Mouse (Mus musculus) midbrain, embryonic 14.5 days (tissue): ENCODE measurements at regions not wholly inside any gene's neighbourhood (a gene's known extent, or its start where the extent isn't known, plus 50 kb on each side); places are given as distances from the start of the nearest gene placed in this dataset.

ENCODE experiments used
- ATAC-seq: fragments of 200-750 bp; cut with Nextera tagmentation; 2 replicates; pipeline ENCODE4 v1.8.0; 2017; ENCODE audit warnings: moderate number of reproducible peaks, moderate library complexity; ENCODE audit not compliant: low FRiP score, low TSS enrichment
- DNase-seq: peaks from one replicate; pipeline ENCODE4 v3.0.0-alpha.2; 2015
- H3K27ac ChIP-seq: fragments of 300-500 bp; sonication (generic); replicated peaks from 2 replicates; pipeline ENCODE4 v1.5.1; 2014; ENCODE audit warnings: mild to moderate bottlenecking, low read depth, low read length, moderate library complexity
- H3K27me3 ChIP-seq: fragments of 300-500 bp; sonication (generic); 2 replicates; pipeline ENCODE4 v1.6.1; 2014; ENCODE audit warnings: low read length, control low read depth, mixed read lengths; ENCODE audit not compliant: control insufficient read depth, insufficient read depth
- H3K36me3 ChIP-seq: fragments of 300-500 bp; sonication (generic); 2 replicates; pipeline ENCODE4 v1.6.1; 2014; ENCODE audit warnings: low read length, control low read depth; ENCODE audit not compliant: control insufficient read depth, insufficient read depth
- H3K4me1 ChIP-seq: fragments of 300-500 bp; sonication (generic); 2 replicates; pipeline ENCODE4 v1.6.1; 2014; ENCODE audit warnings: mild to moderate bottlenecking, antibody characterized with exemption, low read length, control low read depth; ENCODE audit not compliant: control insufficient read depth, insufficient read depth
- H3K4me2 ChIP-seq: fragments of 300-500 bp; sonication (generic); 2 replicates; pipeline ENCODE4 v1.6.1; 2014; ENCODE audit warnings: mild to moderate bottlenecking, low read length, moderate library complexity
- H3K4me3 ChIP-seq: fragments of 300-500 bp; sonication (generic); replicated peaks from 2 replicates; pipeline ENCODE4 v1.5.1; 2014; ENCODE audit warnings: low read depth, low read length
- H3K9ac ChIP-seq: fragments of 300-500 bp; sonication (generic); replicated peaks from 2 replicates; pipeline ENCODE4 v1.6.1; 2014; ENCODE audit warnings: mild to moderate bottlenecking, low read length, moderate library complexity
- H3K9me3 ChIP-seq: fragments of 300-500 bp; sonication (generic); 2 replicates; pipeline ENCODE4 v1.6.1; 2016; ENCODE audit warnings: low read length, control low read depth, mixed read lengths; ENCODE audit not compliant: control insufficient read depth
- WGBS: fragments of 180-500 bp; shearing (Covaris S2); extraction: QIAGEN DNeasy Blood & Tissue Kit; methylation state at CpG from one replicate; pipeline ENCODE4 v1.1.7; 2014; 5-methylcytosine and 5-hydroxymethylcytosine counted together

GRCm38 (mm10) chr2:12868772-12869171 lies 55.1 kb upstream of the Pter start:
- Histone ChIP-seq H3K4me1 (no peaks in the 10 kb centered on the region), H3K9ac (no peak overlapping the region), H3K27ac (no peak overlapping the region), H3K27me3 (no peaks in the 10 kb centered on the region), H3K4me2 (no peak overlapping the region), H3K36me3 (no peaks in the 10 kb centered on the region), H3K9me3 (no peaks in the 10 kb centered on the region), H3K4me3 (no peak overlapping the region)
- DNase-seq, result no peak
- 84% methylated on average over 3 of the region's 3 CpGs for WGBS
- ATAC-seq, result no peak
